In genomic region chr8:3515260-3515671, GRCm38 (mm10) we compare ENCODE assay signal across 8 mouse cellular contexts. TPM values are rescaled to one million over a fixed set of nuclear protein-coding genes. Genes with fewer than 3 reads are reported as not detected.
DNase-seq lines count a peak whose midpoint lies in the region; ATAC-seq lines count a peak whose summit lies in the region.

Gene Pnpla6 (plus strand): TSS chr8:3515384.

- peak within 1 kb of the TSS; percentile 92 for H3K4me2 ChIP-seq in heart, embryonic 12.5 days
- H3K4me2 ChIP-seq in kidney, embryonic 16.5 days (replicated peaks; ENCODE audit: low read depth, low read length) = peak within 1 kb of the TSS; percentile 97

- peaks cover 39% of the 10 kb centered on the region for H3K36me3 ChIP-seq in heart, embryonic 12.5 days
- H3K36me3 ChIP-seq in kidney, embryonic 16.5 days (ENCODE audit: insufficient read depth, low read length) = peaks cover 25% of the 10 kb centered on the region

- H3K27me3 ChIP-seq in heart, embryonic 12.5 days (replicated peaks) = no peaks in the 10 kb centered on the region
- H3K27me3 ChIP-seq in kidney, embryonic 16.5 days (ENCODE audit: insufficient read depth, low read length) = no peaks in the 10 kb centered on the region

- under 1% methylated on average over 25 of the region's 25 CpGs for whole genome bisulfite sequencing in heart, embryonic 12.5 days
- under 1% methylated on average over 25 of the region's 25 CpGs for WGBS in kidney, embryonic 16.5 days

- peak; percentile 76 for ATAC-seq in heart, embryonic 12.5 days (ENCODE audit: insufficient number of reproducible peaks, low FRiP score)
- ATAC-seq in kidney, embryonic 16.5 days (ENCODE audit: low FRiP score, low TSS enrichment) = peak; percentile 69
- peak; percentile 78 for ATAC-seq in monocyte, adult 5-6 weeks (replicated peaks; ENCODE audit: insufficient number of reproducible peaks, low FRiP score, low TSS enrichment, poor library complexity, severe bottlenecking)

- peaks cover 4% of the 10 kb centered on the region; the same call in 1 of the 2 replicates for H3K4me1 ChIP-seq in brown adipose tissue, adult 24 weeks (ENCODE audit: control insufficient read depth, insufficient read depth, insufficient read length, low read length)
- peaks cover 5% of the 10 kb centered on the region for H3K4me1 ChIP-seq in heart, embryonic 12.5 days (replicated peaks)
- H3K4me1 ChIP-seq in kidney, embryonic 16.5 days (ENCODE audit: insufficient read depth, low read length) = 0 out of 2 replicates have a peak, but pooled peaks cover 4% of the 10 kb centered on the region

- H3K9me3 ChIP-seq in heart, embryonic 12.5 days (replicated peaks) = no peaks in the 10 kb centered on the region
- H3K9me3 ChIP-seq in kidney, embryonic 16.5 days (ENCODE audit: low read length) = no peaks in the 10 kb centered on the region

- peak; percentile 88 for DNase-seq in CD4-positive, CD25-positive, alpha-beta regulatory T cell, adult 2 months (ENCODE audit: low read depth, low spot score)
- peak; percentile 7 for DNase-seq in fat pad, adult 2 months (ENCODE audit: extremely low read depth, low read depth, low spot score)
- peak; percentile 92 for DNase-seq in liver
- DNase-seq in spleen, postnatal 36 days (ENCODE audit: low spot score in 2 of 2) = peak; percentile 87

- H3K27ac ChIP-seq in brown adipose tissue, adult 24 weeks (replicated peaks; ENCODE audit: low read depth, low read length) = peak within 1 kb of the TSS; percentile 83
- peak within 1 kb of the TSS; percentile 48 for H3K27ac ChIP-seq in heart, embryonic 12.5 days (ENCODE audit: poor library complexity, severe bottlenecking)
- H3K27ac ChIP-seq in kidney, embryonic 16.5 days (ENCODE audit: low read length) = peak within 1 kb of the TSS; percentile 82

- peak within 1 kb of the TSS; percentile 57 for H3K9ac ChIP-seq in heart, embryonic 12.5 days
- H3K9ac ChIP-seq in kidney, embryonic 16.5 days (replicated peaks; ENCODE audit: low read length) = peak within 1 kb of the TSS; percentile 79

- peak within 1 kb of the TSS; percentile 71 for H3K4me3 ChIP-seq in brown adipose tissue, adult 24 weeks (ENCODE audit: insufficient read depth, low read depth, low read length)
- H3K4me3 ChIP-seq in heart, embryonic 12.5 days = peak within 1 kb of the TSS; percentile 72
- H3K4me3 ChIP-seq in kidney, embryonic 16.5 days (ENCODE audit: low read length) = peak within 1 kb of the TSS; percentile 82

RNA-seq across cellular contexts. Expression of gene Pnpla6, which starts in this region (rescaled TPM):
- 11.3 and 12.3 TPM in 2 replicates for polyA plus RNA-seq in brown adipose tissue, adult 24 weeks (2012; ENCODE audit: insufficient read depth, insufficient read length, missing spikeins)
- 21.7 and 23.4 TPM in 2 replicates for polyA plus RNA-seq in heart, embryonic 12.5 days (2016; fragmentation: Nextera tagmentation; extraction: Ambion mirVana)
- polyA plus RNA-seq in kidney, embryonic 16.5 days (2015; fragmentation: Nextera tagmentation; extraction: Ambion mirVana) = 35.7 and 42.4 TPM in 2 replicates
- total RNA-seq in monocyte, adult 5-6 weeks (2017) = 30.8 to 45.4 TPM (median 31.3 TPM) in 3 replicates

Comparison
In these comparisons a context has a peak if more than half of its experiments do, and no peak if none do; other contexts are left out.
1. Peak in every context shown above with its lines: DNase-seq, ATAC-seq, H3K4me3 ChIP-seq and H3K27ac ChIP-seq.
2. DNase-seq: peak in every context shown above with its lines; median percentile 92 in liver; 88 in CD4-positive, CD25-positive, alpha-beta regulatory T cell, adult 2 months; 87 in spleen, postnatal 36 days; 7 in fat pad, adult 2 months.